Mouse (Mus musculus): ENCODE measurements at regions not wholly inside any gene's neighbourhood (a gene's known extent, or its start where the extent isn't known, plus 50 kb on each side); places are given as distances from the start of the nearest gene placed in this dataset.

- no peak for TF ChIP-seq CTCF (IDR thresholded peaks at IDR 0.05; ENCODE audit: low read depth, low read length)
- TF ChIP-seq POLR2AphosphoS5 (IDR thresholded peaks at IDR 0.05; ENCODE audit: insufficient replicate concordance, low read depth, low read length) = no peak
- TF ChIP-seq GATA2 (IDR thresholded peaks at IDR 0.05; ENCODE audit: borderline replicate concordance, low read depth, low read length) = no peak
These were observed 239.3 kb upstream of the Ell2 start for GRCm38 (mm10) chr13:75467225-75467624.
